ENCODE assay signal across 8 mouse cellular contexts in genomic region chr11:55461019-55461645, GRCm38 (mm10). TPM values are rescaled to one million over a fixed set of nuclear protein-coding genes. Genes with fewer than 3 reads are reported as not detected.
DNase-seq lines count a peak whose midpoint lies in the region; ATAC-seq lines count a peak whose summit lies in the region.

Atox1 (minus strand) TSS chr11:55461239.

- ATAC-seq in megakaryocyte progenitor cell, adult 5-6 weeks (replicated peaks; ENCODE audit: poor library complexity), result peak; percentile 96

- DNase-seq in adipocyte (ENCODE audit: low spot score), result peak; percentile 99
- peak; percentile 96 for DNase-seq in embryo, embryonic 10 days (ENCODE audit: low spot score)
- DNase-seq in gastrocnemius, postnatal 10 days, result peak; percentile 91
- peak; percentile 96 for DNase-seq in induced T-regulatory cell, adult 2 months (ENCODE audit: low read depth)
- DNase-seq in left cerebral cortex, adult 9 months (ENCODE audit: low spot score in 2 of 2), result peak; percentile 92 to 95
- DNase-seq in right cerebral cortex, postnatal 14 days, result peak; percentile 92
- DNase-seq in urinary bladder, postnatal 36 days (ENCODE audit: low spot score in 2 of 2), result peak; percentile 93 to 95

RNA-seq across cellular contexts. Expression of gene Atox1, which starts in this region (rescaled TPM):
- total RNA-seq in gastrocnemius, postnatal 10 days (2021), result 10 to 100 TPM; 66.8 to 84.1 TPM
- total RNA-seq in megakaryocyte progenitor cell, adult 5-6 weeks (2015), result 120 TPM in 2 replicates
- total RNA-seq in megakaryocyte progenitor cell, adult 5-6 weeks (2017), result 54.3 and 72.9 TPM in 2 replicates

Comparison
In these comparisons a context has a peak if more than half of its experiments do, and no peak if none do; other contexts are left out.
1. Peak in every context shown above with its lines: DNase-seq and ATAC-seq.